Mouse (Mus musculus) limb, embryonic 11.5 days (tissue): ENCODE data around the gene Gm28047. TPM values are rescaled to one million over a fixed set of nuclear protein-coding genes. Genes with fewer than 3 reads are reported as not detected.

ENCODE experiments used
- ATAC-seq: fragments of 200-750 bp; cut with Nextera tagmentation; 2 replicates; pipeline ENCODE4 v1.8.0; 2017; ENCODE audit warnings: low read depth; ENCODE audit not compliant: insufficient number of reproducible peaks, low FRiP score, low TSS enrichment
- DNase-seq: peaks from one replicate; pipeline ENCODE4 v3.0.0-alpha.2; 2015; ENCODE audit warnings: low spot score
- H3K27ac ChIP-seq: fragments of 300-500 bp; sonication (generic); replicated peaks from 2 replicates; pipeline ENCODE4 v1.5.1; 2014; ENCODE audit warnings: low read depth, mild to moderate bottlenecking, low read length
- H3K27me3 ChIP-seq: fragments of 300-500 bp; sonication (generic); 2 replicates; pipeline ENCODE4 v1.6.1; 2014; ENCODE audit warnings: mild to moderate bottlenecking, low read length, mixed read lengths; ENCODE audit not compliant: control insufficient read depth, insufficient read depth
- H3K36me3 ChIP-seq: fragments of 300-500 bp; sonication (generic); 2 replicates; pipeline ENCODE4 v1.6.1; 2014; ENCODE audit warnings: mild to moderate bottlenecking, low read length, moderate library complexity, mixed read lengths; ENCODE audit not compliant: control insufficient read depth, insufficient read depth
- H3K4me1 ChIP-seq: fragments of 300-500 bp; sonication (generic); 2 replicates; pipeline ENCODE4 v1.6.1; 2014; ENCODE audit warnings: low read length, mixed read lengths; ENCODE audit not compliant: control insufficient read depth, insufficient read depth
- H3K4me2 ChIP-seq: fragments of 300-500 bp; sonication (generic); 2 replicates; pipeline ENCODE4 v1.6.1; 2014; ENCODE audit warnings: low read depth, mild to moderate bottlenecking, moderate library complexity; ENCODE audit not compliant: severe bottlenecking
- H3K4me3 ChIP-seq: fragments of 300-500 bp; sonication (generic); 2 replicates; pipeline ENCODE4 v1.5.1; 2014; ENCODE audit warnings: low read depth, low read length
- H3K9ac ChIP-seq: fragments of 300-500 bp; sonication (generic); 2 replicates; pipeline ENCODE4 v1.6.1; 2014; ENCODE audit warnings: mild to moderate bottlenecking, low read length
- H3K9me3 ChIP-seq: fragments of 300-500 bp; sonication (generic); 2 replicates; pipeline ENCODE4 v1.6.1; 2016; ENCODE audit warnings: low read length; ENCODE audit not compliant: control insufficient read depth
- WGBS: fragments of 180-500 bp; shearing (Covaris S2); extraction: QIAGEN DNeasy Blood & Tissue Kit; methylation state at CpG from one replicate; pipeline ENCODE4 v1.1.7; 2014; 5-methylcytosine and 5-hydroxymethylcytosine counted together
- polyA plus RNA-seq: library from polyadenylated mRNA; unstranded; fragments of >200 nt; fragmentation: Nextera tagmentation; extraction: Ambion mirVana; gene quantifications from 2 replicates; pipeline ENCODE4 v1.2.1, GENCODE M21; 2014

Gene Gm28047
- polyA plus RNA-seq, 1 experiment from 2014 or later: not detected

GRCm38 (mm10) chr15:102519211-102520141 lies 105.4 kb downstream of the Gm28047 start:
- Histone ChIP-seq H3K27ac (peak overlapping the region; percentile 97; the same call in 1 of the 2 replicates), H3K9ac (peak overlapping the region; percentile 85), H3K4me3 (peak overlapping the region; percentile 66), H3K9me3 (no peaks in the 10 kb centered on the region), H3K36me3 (peaks cover 14% of the 10 kb centered on the region), H3K27me3 (no peaks in the 10 kb centered on the region), H3K4me1 (peaks cover 3% of the 10 kb centered on the region; the same call in 1 of the 2 replicates), H3K4me2 (peak overlapping the region; percentile 63)
- 71% methylated on average over 16 of the region's 17 CpGs for WGBS
- ATAC-seq (no peak), DNase-seq (no peak)

- Histone ChIP-seq H3K36me3 (peaks cover 11% of the 10 kb centered on the region), H3K9me3 (no peaks in the 10 kb centered on the region), H3K27me3 (no peaks in the 10 kb centered on the region), H3K4me1 (peaks cover 3% of the 10 kb centered on the region; the same call in 1 of the 2 replicates), H3K4me3 (peak overlapping the region; percentile 66), H3K27ac (peak overlapping the region; percentile 97), H3K4me2 (peak overlapping the region; percentile 63), H3K9ac (peak overlapping the region; percentile 85)
- no peak for DNase-seq
- ATAC-seq: no peak
- WGBS: 21% methylated on average over 9 of the region's 9 CpGs
These were observed 106.0 kb downstream of the Gm28047 start for GRCm38 (mm10) chr15:102518859-102519201.

DNA sequence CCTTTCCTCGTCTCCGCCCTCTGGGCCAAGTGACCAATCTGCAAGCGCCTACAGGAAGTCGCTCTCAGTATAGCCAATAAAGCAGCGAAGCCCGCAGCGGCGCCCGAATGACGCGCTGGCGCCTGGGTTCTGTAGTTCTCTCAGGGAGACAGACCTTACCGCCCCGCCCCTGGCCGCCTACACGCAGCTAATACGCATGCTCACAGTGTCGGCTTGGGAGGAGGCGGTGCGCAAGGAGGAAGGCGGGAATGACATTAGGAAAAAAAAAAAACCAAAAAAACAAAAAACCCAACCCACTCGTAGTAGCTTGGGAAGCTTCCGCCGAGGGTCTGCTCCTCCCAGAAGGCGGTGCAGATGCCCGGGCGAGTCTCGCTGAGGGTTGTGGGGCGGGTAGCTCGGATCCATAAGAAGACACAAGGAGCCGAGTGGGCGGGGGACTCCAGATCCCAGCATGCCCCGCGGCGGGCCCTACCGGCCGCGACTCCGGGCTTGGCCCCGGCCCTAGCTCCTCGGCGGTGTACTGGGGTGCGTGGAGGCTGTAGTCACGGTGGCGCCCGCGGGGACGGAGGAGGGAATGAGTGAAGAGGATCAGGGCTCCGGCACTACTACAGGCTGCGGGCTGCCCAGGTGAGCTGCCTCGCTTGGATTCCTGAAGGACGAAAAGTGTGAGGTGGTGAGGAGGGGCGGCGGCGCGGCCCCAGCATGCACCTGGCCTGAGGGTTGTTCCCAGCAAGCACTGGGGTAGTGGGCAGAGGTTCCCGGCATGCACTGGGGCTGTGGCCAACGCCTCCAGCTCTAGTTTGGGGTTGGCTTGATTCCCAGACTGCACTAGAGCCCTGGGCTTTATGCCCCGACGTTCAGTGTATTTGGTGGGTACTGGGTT lies 106.7 kb downstream of the Gm28047 start, which contains the start of gene Tarbp2:
Gene Tarbp2 (plus strand): TSS at position 217 of the 883 bp plus-strand sequence.
- Histone ChIP-seq H3K9ac (peak within 1 kb of the TSS; percentile 85), H3K9me3 (no peaks in the 10 kb centered on the region), H3K4me3 (peak within 1 kb of the TSS; percentile 66), H3K27me3 (no peaks in the 10 kb centered on the region), H3K4me1 (peaks cover 3% of the 10 kb centered on the region; the same call in 1 of the 2 replicates), H3K4me2 (peak within 1 kb of the TSS; percentile 63), H3K27ac (peak within 1 kb of the TSS; percentile 97), H3K36me3 (peaks cover 11% of the 10 kb centered on the region)
- WGBS: under 1% methylated on average over 60 of the region's 60 CpGs
- DNase-seq (peak; percentile 99), ATAC-seq (peak; percentile 89)

DNA sequence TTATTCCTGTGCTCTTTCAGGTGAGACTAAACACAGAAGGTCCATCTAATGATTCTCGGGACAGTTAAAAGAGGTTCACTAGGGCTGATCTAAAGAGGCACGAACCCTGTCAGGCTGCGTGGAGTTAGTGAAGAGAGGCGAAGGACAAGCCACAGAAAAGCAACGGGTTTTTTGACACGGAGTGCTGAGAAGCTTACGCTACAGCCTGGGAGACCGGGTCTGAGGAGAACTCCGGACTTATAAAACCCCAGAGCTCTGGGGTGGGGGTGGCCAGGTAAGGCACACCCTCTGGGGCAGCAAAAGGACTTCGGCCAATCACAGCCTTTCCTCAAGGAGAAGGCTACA lies 107.3 kb downstream of the Gm28047 start:
- peak overlapping the region; percentile 66 for H3K4me3 ChIP-seq
- no peak for ATAC-seq
- no peaks in the 10 kb centered on the region for H3K9me3 ChIP-seq
- DNase-seq: no peak
- H3K27ac ChIP-seq: no peak overlapping the region
- H3K4me1 ChIP-seq: peaks cover 3% of the 10 kb centered on the region
- peak overlapping the region; percentile 53 for H3K4me2 ChIP-seq
- H3K36me3 ChIP-seq: peaks cover 11% of the 10 kb centered on the region
- WGBS: under 1% methylated on average over 10 of the region's 10 CpGs
- no peaks in the 10 kb centered on the region for H3K27me3 ChIP-seq
- H3K9ac ChIP-seq: no peak overlapping the region

- Histone ChIP-seq H3K27ac (peak within 1 kb of the TSS; percentile 60; the same call in 1 of the 2 replicates), H3K27me3 (no peaks in the 10 kb centered on the region), H3K9me3 (no peaks in the 10 kb centered on the region), H3K4me3 (peak within 1 kb of the TSS; percentile 66), H3K4me2 (peak within 1 kb of the TSS; percentile 63), H3K4me1 (peaks cover 10% of the 10 kb centered on the region), H3K36me3 (peaks cover 4% of the 10 kb centered on the region), H3K9ac (peak within 1 kb of the TSS; percentile 85)
- WGBS: under 1% methylated on average over 41 of the region's 43 CpGs
- 0 out of 2 replicates have a peak, but pooled peaks have one; percentile 2 for ATAC-seq
- DNase-seq: peak; percentile 85
These were observed 108.0 kb downstream of the Gm28047 start, which contains the start of gene Map3k12 for GRCm38 (mm10) chr15:102516728-102517404. Gene Map3k12 (minus strand): TSS chr15:102517064.

- Histone ChIP-seq H3K4me1 (peaks cover 16% of the 10 kb centered on the region), H3K27ac (peak overlapping the region; percentile 60; the same call in 1 of the 2 replicates), H3K4me3 (peak overlapping the region; percentile 66), H3K36me3 (no peaks in the 10 kb centered on the region; the same call in 1 of the 2 replicates), H3K27me3 (no peaks in the 10 kb centered on the region), H3K9me3 (no peaks in the 10 kb centered on the region), H3K4me2 (peak overlapping the region; percentile 53), H3K9ac (peak overlapping the region; percentile 75)
- WGBS: 0% methylated on average over 12 of the region's 12 CpGs
- no peak for DNase-seq
- no peak for ATAC-seq
These were observed 108.6 kb downstream of the Gm28047 start for GRCm38 (mm10) chr15:102516293-102516692.

DNA sequence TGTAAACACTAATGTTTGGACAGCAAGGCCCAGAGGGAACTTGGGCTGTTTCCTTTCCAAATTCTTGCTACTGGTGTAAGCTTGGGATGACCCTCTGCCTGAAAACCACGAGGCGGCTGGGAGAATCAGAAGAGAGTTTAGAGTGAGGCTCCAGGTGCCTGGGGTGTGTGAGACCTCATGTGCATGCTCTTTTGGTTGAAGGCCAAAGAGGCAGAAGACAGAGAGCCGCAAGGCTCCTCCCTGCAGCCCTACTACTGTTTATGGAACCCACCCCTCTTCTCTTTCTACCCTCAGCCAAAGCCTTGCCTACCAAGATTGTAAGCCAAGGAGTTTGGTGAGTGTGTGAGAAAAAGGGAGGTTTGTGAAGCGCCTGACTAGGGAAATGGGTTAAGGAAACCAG lies 109.1 kb downstream of the Gm28047 start:
- Histone ChIP-seq H3K4me3 (peak overlapping the region; percentile 66), H3K9ac (no peak overlapping the region; the same call in 1 of the 2 replicates), H3K36me3 (no peaks in the 10 kb centered on the region; the same call in 1 of the 2 replicates), H3K27me3 (no peaks in the 10 kb centered on the region), H3K4me2 (peak overlapping the region; percentile 53), H3K9me3 (no peaks in the 10 kb centered on the region), H3K27ac (no peak overlapping the region), H3K4me1 (peaks cover 21% of the 10 kb centered on the region)
- WGBS: 49% methylated on average over 4 of the region's 4 CpGs
- DNase-seq: no peak
- ATAC-seq: no peak
